Mouse (Mus musculus): Measurements from ENCODE around the gene Nlgn3.

DNA sequence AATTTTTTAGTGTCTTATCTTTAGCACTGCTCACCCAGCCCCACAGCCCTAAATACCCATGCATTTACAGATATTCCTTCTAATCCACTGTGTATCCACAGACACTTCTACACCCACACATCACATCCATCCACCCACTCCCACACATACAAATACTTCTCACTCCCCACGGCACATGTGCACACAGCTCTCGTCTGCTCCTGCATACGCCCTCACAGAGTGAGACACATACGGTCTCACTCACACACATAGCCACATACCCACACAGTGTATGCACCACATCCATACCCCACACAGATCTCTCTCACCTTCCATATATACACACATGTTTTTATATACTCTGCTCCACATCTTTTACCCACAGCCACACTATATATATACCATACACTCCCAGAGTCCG is 10.3 kb downstream of the Nlgn3 start:
- TF ChIP-seq CTCF (IDR thresholded peaks at IDR 0.05; ENCODE audit: extremely low read depth, insufficient read depth, insufficient read length, insufficient replicate concordance) (no peak), POLR2A (IDR thresholded peaks at IDR 0.05; ENCODE audit: low read depth, low read length) (no peak)
